Comparison of ENCODE assay signal across 16 mouse cellular contexts in genomic region chr5:66530361-66530760, GRCm38 (mm10).
"Had no signal": no experiment of that assay in that cellular context is flagged by ENCODE, and none has a peak within 500 bp of the region (broad histone marks: within the 10 kb centered on the region; RNA-seq: fewer than 3 reads in every experiment).

No protein-coding gene starts in this region.

- H3K36me3 ChIP-seq: limb, embryonic 15.5 days; liver, embryonic 12.5 days; midbrain, embryonic 10.5 days; neural tube, embryonic 13.5 days had no signal

- H3K9ac ChIP-seq: limb, embryonic 15.5 days; liver, embryonic 12.5 days; lung, embryonic 14.5 days; neural tube, embryonic 13.5 days had no signal

- H3K4me3 ChIP-seq: limb, embryonic 15.5 days; liver, embryonic 12.5 days; midbrain, embryonic 10.5 days; neural tube, embryonic 13.5 days had no signal

- H3K27me3 ChIP-seq: limb, embryonic 15.5 days; neural tube, embryonic 13.5 days had no signal

- H3K4me2 ChIP-seq: limb, embryonic 15.5 days; liver, embryonic 12.5 days; lung, embryonic 14.5 days; neural tube, embryonic 13.5 days had no signal

- DNase-seq: kidney, adult 8-10 months; kidney, postnatal 36 days; left cerebral cortex, postnatal 4 days; lung, embryonic 14.5 days; lung, postnatal 10 days; lung, postnatal 4 days; retina, postnatal 1 day; right cerebral cortex, postnatal 4 days; spleen, adult 18-20 months; thymus, adult 2 months; thymus, postnatal 25 days had no signal

- H3K9me3 ChIP-seq: limb, embryonic 15.5 days; liver, embryonic 12.5 days; midbrain, embryonic 10.5 days; neural tube, embryonic 13.5 days had no signal

- ATAC-seq: liver, embryonic 12.5 days; midbrain, embryonic 16.5 days had no signal

- H3K27ac ChIP-seq: limb, embryonic 15.5 days; liver, embryonic 12.5 days; midbrain, embryonic 10.5 days; neural tube, embryonic 13.5 days had no signal
